Comparison of ENCODE assay signal across 10 mouse cellular contexts in the genomic region with DNA sequence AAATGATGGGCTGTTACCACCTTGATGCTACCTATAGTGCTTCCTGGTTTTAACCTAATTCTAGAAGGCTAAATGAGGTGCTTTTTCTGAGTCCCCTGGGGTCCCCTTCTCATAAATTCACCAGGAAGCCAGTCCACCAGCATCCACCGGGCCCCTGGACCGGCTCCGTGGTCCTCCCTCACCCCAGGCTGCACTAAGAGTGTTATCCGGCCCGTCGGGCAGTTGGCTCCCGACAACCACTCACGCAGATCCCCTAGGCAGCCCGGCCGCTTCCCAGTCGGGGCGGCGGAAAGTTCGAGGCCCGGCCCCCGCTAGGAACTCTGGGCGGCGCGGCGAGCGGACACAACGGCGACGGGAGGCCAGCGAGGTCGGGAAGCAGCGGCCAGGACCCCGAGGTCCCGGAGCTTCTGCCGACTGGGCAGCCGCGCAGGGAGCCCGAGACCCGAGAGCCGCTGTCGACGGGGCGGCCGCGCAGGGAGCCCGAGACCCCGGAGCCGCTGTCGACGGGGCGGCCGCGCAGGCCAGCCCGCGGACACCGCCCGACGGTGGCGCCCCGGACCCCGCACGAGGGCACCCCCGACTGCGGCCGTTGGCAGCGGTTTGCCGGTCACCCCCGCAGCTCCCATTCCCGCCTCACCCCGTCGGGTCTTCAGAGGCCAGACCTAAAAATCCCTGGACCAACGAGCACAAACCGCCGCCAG. TPM values are rescaled to one million over a fixed set of nuclear protein-coding genes. Genes with fewer than 3 reads are reported as not detected.
DNase-seq lines count a peak whose midpoint lies in the region; ATAC-seq lines count a peak whose summit lies in the region.
"Had no signal": no experiment of that assay in that cellular context is flagged by ENCODE, and none has a peak within 500 bp of the region (broad histone marks: within the 10 kb centered on the region; RNA-seq: fewer than 3 reads in every experiment).

No protein-coding gene starts in this region.

- 21% methylated on average over 66 of the region's 69 CpGs for WGBS in limb, embryonic 11.5 days
- 24% methylated on average over 69 of the region's 69 CpGs for WGBS in neural tube, embryonic 15.5 days

- H3K36me3 ChIP-seq in megakaryocyte, embryonic 14.5 days (replicated peaks; ENCODE audit: low read length), result no peaks in the 10 kb centered on the region
- H3K36me3 ChIP-seq in limb, embryonic 11.5 days (ENCODE audit: control insufficient read depth, insufficient read depth, low read length), result no peaks in the 10 kb centered on the region
- no peaks in the 10 kb centered on the region for H3K36me3 ChIP-seq in neural tube, embryonic 15.5 days

- no peak overlapping the region for H3K27ac ChIP-seq in limb, embryonic 11.5 days (replicated peaks; ENCODE audit: low read depth, low read length)
- no peak overlapping the region for H3K27ac ChIP-seq in neural tube, embryonic 15.5 days (replicated peaks)

- H3K9me3 ChIP-seq in megakaryocyte, embryonic 14.5 days, result peaks cover 11% of the 10 kb centered on the region
- H3K9me3 ChIP-seq in limb, embryonic 11.5 days (ENCODE audit: control insufficient read depth, low read length), result no peaks in the 10 kb centered on the region
- H3K9me3 ChIP-seq in neural tube, embryonic 15.5 days (replicated peaks), result no peaks in the 10 kb centered on the region

- DNase-seq in cerebellum, postnatal 10 days, result peak; percentile 7 to 19
- no peak for DNase-seq in cerebellum, adult 8-10 months
- peak; percentile 30 for DNase-seq in limb, embryonic 11.5 days (ENCODE audit: low spot score)
- DNase-seq in frontal cortex, adult 2 months (ENCODE audit: extremely low spot score in 1 of 2, low spot score in 1 of 2), result no peak
- DNase-seq in urinary bladder, adult 2 months (ENCODE audit: low spot score), result no peak

- peaks cover 12% of the 10 kb centered on the region for H3K4me1 ChIP-seq in megakaryocyte, embryonic 14.5 days
- 0 out of 2 replicates have a peak, but pooled peaks cover 2% of the 10 kb centered on the region for H3K4me1 ChIP-seq in limb, embryonic 11.5 days (ENCODE audit: control insufficient read depth, insufficient read depth, low read length)
- peaks cover 11% of the 10 kb centered on the region; the same call in 1 of the 2 replicates for H3K4me1 ChIP-seq in neural tube, embryonic 15.5 days

- peaks cover 47% of the 10 kb centered on the region for H3K27me3 ChIP-seq in megakaryocyte, embryonic 14.5 days (replicated peaks)
- H3K27me3 ChIP-seq in limb, embryonic 11.5 days (ENCODE audit: control insufficient read depth, insufficient read depth, low read length), result peaks cover 12% of the 10 kb centered on the region
- peaks cover 22% of the 10 kb centered on the region for H3K27me3 ChIP-seq in neural tube, embryonic 15.5 days (replicated peaks)

- no peak overlapping the region for H3K9ac ChIP-seq in limb, embryonic 11.5 days (ENCODE audit: low read length)
- H3K9ac ChIP-seq in neural tube, embryonic 15.5 days (replicated peaks), result no peak overlapping the region

- peak overlapping the region; percentile 42 for H3K4me2 ChIP-seq in limb, embryonic 11.5 days (ENCODE audit: low read depth, severe bottlenecking)
- H3K4me2 ChIP-seq in neural tube, embryonic 15.5 days, result peak overlapping the region; percentile 75

- ATAC-seq in megakaryocyte, adult 5-6 weeks (ENCODE audit: poor library complexity, severe bottlenecking), result no peak
- ATAC-seq in limb, embryonic 11.5 days (ENCODE audit: insufficient number of reproducible peaks, low FRiP score, low TSS enrichment, low read depth), result 0 out of 2 replicates have a peak, but pooled peaks have one; percentile 21
- ATAC-seq in neural tube, embryonic 15.5 days (ENCODE audit: low FRiP score), result peak; percentile 37

- peak overlapping the region; percentile 89 for H3K4me3 ChIP-seq in megakaryocyte, embryonic 14.5 days (replicated peaks)
- peak overlapping the region; percentile 16 for H3K4me3 ChIP-seq in limb, embryonic 11.5 days (ENCODE audit: low read depth, low read length)
- H3K4me3 ChIP-seq in neural tube, embryonic 15.5 days (replicated peaks), result peak overlapping the region; percentile 39

RNA-seq across cellular contexts. Expression of a gene that starts 0.5 kb away (rescaled TPM):
- not detected in 2 replicates for polyA plus RNA-seq in megakaryocyte, embryonic 14.5 days (2012; ENCODE audit: insufficient read depth, low replicate concordance)
- not detected in 2 replicates for total RNA-seq in megakaryocyte, adult 5-6 weeks (2015)
- total RNA-seq in megakaryocyte, adult 5-6 weeks (2017), result not detected in 2 replicates
- polyA plus RNA-seq in limb, embryonic 11.5 days (2014; fragmentation: Nextera tagmentation; extraction: Ambion mirVana), result 2.4 and 2.5 TPM in 2 replicates
- polyA plus RNA-seq in neural tube, embryonic 15.5 days (2015; fragmentation: Nextera tagmentation; extraction: Ambion mirVana), result 2.0 and 2.2 TPM in 2 replicates
- 0.50 and 1.0 TPM in 2 replicates for polyA plus RNA-seq in frontal cortex, adult 2 months (2012; rRNA removed)
- polyA plus RNA-seq in urinary bladder, adult 2 months (2012; rRNA removed), result 1.0 and 1.1 TPM in 2 replicates
- total RNA-seq: common myeloid progenitor, adult 5-6 weeks had no signal
- polyA plus RNA-seq: C2C12 had no signal

RNA-seq across cellular contexts. Expression of a gene that starts 28.0 kb away (rescaled TPM):
- polyA plus RNA-seq in megakaryocyte, embryonic 14.5 days (2012; ENCODE audit: insufficient read depth, low replicate concordance), result not detected in 2 replicates
- not detected in 2 replicates for total RNA-seq in megakaryocyte, adult 5-6 weeks (2015)
- not detected in 2 replicates for total RNA-seq in megakaryocyte, adult 5-6 weeks (2017)
- polyA plus RNA-seq in limb, embryonic 11.5 days (2014; fragmentation: Nextera tagmentation; extraction: Ambion mirVana), result not detected in 2 replicates
- polyA plus RNA-seq in neural tube, embryonic 15.5 days (2015; fragmentation: Nextera tagmentation; extraction: Ambion mirVana), result 0.23 and 0.32 TPM in 2 replicates
- 0.13 and 0.20 TPM in 2 replicates for polyA plus RNA-seq in frontal cortex, adult 2 months (2012; rRNA removed)
- 1.5 and 1.7 TPM in 2 replicates for polyA plus RNA-seq in urinary bladder, adult 2 months (2012; rRNA removed)
- total RNA-seq: common myeloid progenitor, adult 5-6 weeks had no signal
- polyA plus RNA-seq: C2C12 had no signal

Comparison
In these comparisons a context has a peak if more than half of its experiments do, and no peak if none do; other contexts are left out.
1. DNase-seq: peak in cerebellum, postnatal 10 days (2 of 2) and limb, embryonic 11.5 days (single experiment); none in cerebellum, adult 8-10 months (single experiment), frontal cortex, adult 2 months (0 of 2) and urinary bladder, adult 2 months (single experiment).
2. H3K4me3 ChIP-seq: peak in every context shown above with its lines; median percentile 89 in megakaryocyte, embryonic 14.5 days; 39 in neural tube, embryonic 15.5 days; 16 in limb, embryonic 11.5 days.